Mouse (Mus musculus) c-Kit-negative CD71-positive TER-119-positive erythroid progenitor cells, embryonic 14.5 days (primary cell): ENCODE results near the gene Txndc16.

Experiments
- DNase-seq: peaks from one replicate; pipeline ENCODE4 v3.0.0-alpha.2; 2013; ENCODE audit warnings: low read depth, low spot score

Gene Txndc16

GRCm38 (mm10) chr14:45153258-45153657 lies 66.9 kb downstream of the Txndc16 start:
- DNase-seq, result no peak

GRCm38 (mm10) chr14:45142511-45142910 lies 77.6 kb downstream of the Txndc16 start:
- no peak for DNase-seq

- no peak for DNase-seq
Measured at GRCm38 (mm10) chr14:45140344-45141080, 79.6 kb downstream of the Txndc16 start.

- no peak for DNase-seq
Measured at GRCm38 (mm10) chr14:45135961-45136360, 84.2 kb downstream of the Txndc16 start.

GRCm38 (mm10) chr14:45135560-45135959 lies 84.6 kb downstream of the Txndc16 start:
- no peak for DNase-seq

GRCm38 (mm10) chr14:45118359-45118758 lies 101.8 kb downstream of the Txndc16 start:
- no peak for DNase-seq

GRCm38 (mm10) chr14:45102201-45102600 lies 117.9 kb downstream of the Txndc16 start:
- DNase-seq, result no peak

GRCm38 (mm10) chr14:45092327-45092726 lies 127.8 kb downstream of the Txndc16 start:
- no peak for DNase-seq

GRCm38 (mm10) chr14:45090011-45090410 lies 130.1 kb downstream of the Txndc16 start:
- DNase-seq, result no peak

- no peak for DNase-seq
Measured at GRCm38 (mm10) chr14:45085651-45086425, 134.3 kb downstream of the Txndc16 start.

- no peak for DNase-seq
Measured at GRCm38 (mm10) chr14:45084656-45085280, 135.4 kb downstream of the Txndc16 start.

- DNase-seq, result no peak
Measured at GRCm38 (mm10) chr14:45083540-45083939, 136.6 kb downstream of the Txndc16 start.
